Mouse (Mus musculus) stomach, embryonic 14.5 days (tissue): ENCODE data around the gene Snx30. TPM values are rescaled to one million over a fixed set of nuclear protein-coding genes. Genes with fewer than 3 reads are reported as not detected.

Experiments
- ATAC-seq: fragments of 200-750 bp; cut with Nextera tagmentation; 2 replicates; pipeline ENCODE4 v1.8.0; 2017; ENCODE audit warnings: low read depth, moderate TSS enrichment; ENCODE audit not compliant: insufficient number of reproducible peaks, insufficient read depth, low FRiP score
- H3K27ac ChIP-seq: fragments of 300-500 bp; sonication (generic); 2 replicates; pipeline ENCODE4 v1.5.1; 2014; ENCODE audit warnings: mild to moderate bottlenecking, low read length, moderate library complexity, mixed read lengths
- H3K27me3 ChIP-seq: fragments of 300-500 bp; sonication (generic); 2 replicates; pipeline ENCODE4 v1.6.1; 2014; ENCODE audit warnings: low read length, control low read depth, mixed read lengths; ENCODE audit not compliant: control insufficient read depth, insufficient read depth
- H3K36me3 ChIP-seq: fragments of 300-500 bp; sonication (generic); 2 replicates; pipeline ENCODE4 v1.6.1; 2014; ENCODE audit warnings: mild to moderate bottlenecking, control low read depth, low read length, moderate library complexity, mixed read lengths; ENCODE audit not compliant: control insufficient read depth, insufficient read depth
- H3K4me1 ChIP-seq: fragments of 300-500 bp; sonication (generic); 2 replicates; pipeline ENCODE4 v1.6.1; 2014; ENCODE audit warnings: low read length, control low read depth, mixed read lengths; ENCODE audit not compliant: control insufficient read depth, insufficient read depth
- H3K4me2 ChIP-seq: fragments of 300-500 bp; sonication (generic); replicated peaks from 2 replicates; pipeline ENCODE4 v1.6.1; 2014; ENCODE audit warnings: low read depth, low read length, control low read depth
- H3K4me3 ChIP-seq: fragments of 300-500 bp; sonication (generic); 2 replicates; pipeline ENCODE4 v1.5.1; 2014; ENCODE audit warnings: low read depth, low read length, control low read depth
- H3K9ac ChIP-seq: fragments of 300-500 bp; sonication (generic); replicated peaks from 2 replicates; pipeline ENCODE4 v1.6.1; 2014; ENCODE audit warnings: low read depth, mild to moderate bottlenecking, control low read depth, low read length, moderate library complexity, mixed read lengths
- H3K9me3 ChIP-seq: fragments of 300-500 bp; sonication (generic); 2 replicates; pipeline ENCODE4 v1.6.1; 2016; ENCODE audit warnings: low read depth, low read length, control low read depth; ENCODE audit not compliant: control insufficient read depth
- WGBS: fragments of 180-500 bp; shearing (Covaris S2); extraction: QIAGEN DNeasy Blood & Tissue Kit; methylation state at CpG from one replicate; pipeline ENCODE4 v1.1.7; 2014; 5-methylcytosine and 5-hydroxymethylcytosine counted together
- polyA plus RNA-seq: library from polyadenylated mRNA; unstranded; fragments of >200 nt; fragmentation: Nextera tagmentation; extraction: Ambion mirVana; gene quantifications from 2 replicates; pipeline ENCODE4 v1.2.1, GENCODE M21; 2014

The Snx30 gene
- polyA plus RNA-seq, 1 experiment from 2014 or later: 8.9 TPM

DNA sequence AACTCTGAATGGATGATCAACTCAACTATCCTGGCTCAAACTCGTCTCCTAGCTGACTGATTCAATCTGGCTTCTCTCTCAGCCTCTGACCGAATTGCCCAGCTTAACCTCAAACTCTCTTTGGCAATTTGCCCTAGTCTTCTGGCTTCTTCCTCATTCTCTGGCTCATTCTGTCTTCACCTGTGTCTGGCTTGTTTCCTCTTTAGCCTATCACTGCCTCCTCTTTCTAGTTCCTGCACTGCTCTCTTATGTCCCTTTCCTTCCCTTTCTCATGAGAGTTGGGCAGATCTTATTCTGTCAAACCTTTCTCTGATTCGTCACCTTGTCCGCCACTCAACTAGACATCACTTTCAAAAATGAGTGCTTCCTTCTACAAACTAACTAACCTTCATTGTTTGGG lies 16.5 kb downstream of the Snx30 start:
- Histone ChIP-seq H3K27ac (no peak overlapping the region), H3K4me2 (no peak overlapping the region)
- 73% methylated on average over 4 of the region's 4 CpGs for WGBS

GRCm38 (mm10) chr4:59823470-59823869 lies 17.8 kb downstream of the Snx30 start:
- no peak for ATAC-seq
- Histone ChIP-seq H3K27ac (no peak overlapping the region), H3K4me2 (no peak overlapping the region), H3K9ac (no peak overlapping the region), H3K36me3 (no peaks in the 10 kb centered on the region), H3K27me3 (no peaks in the 10 kb centered on the region), H3K4me1 (peaks cover 7% of the 10 kb centered on the region; the same call in 1 of the 2 replicates), H3K4me3 (no peak overlapping the region), H3K9me3 (no peaks in the 10 kb centered on the region)
- 42% methylated on average over 7 of the region's 7 CpGs for WGBS

More for the DNA sequence above, 16.5 kb downstream of the Snx30 start:
- no peak for ATAC-seq
- no peak overlapping the region for H3K9ac ChIP-seq
- peaks cover 7% of the 10 kb centered on the region; the same call in 1 of the 2 replicates for H3K4me1 ChIP-seq
- no peaks in the 10 kb centered on the region for H3K27me3 ChIP-seq
- no peaks in the 10 kb centered on the region for H3K9me3 ChIP-seq
- H3K4me3 ChIP-seq: no peak overlapping the region
- no peaks in the 10 kb centered on the region for H3K36me3 ChIP-seq

DNA sequence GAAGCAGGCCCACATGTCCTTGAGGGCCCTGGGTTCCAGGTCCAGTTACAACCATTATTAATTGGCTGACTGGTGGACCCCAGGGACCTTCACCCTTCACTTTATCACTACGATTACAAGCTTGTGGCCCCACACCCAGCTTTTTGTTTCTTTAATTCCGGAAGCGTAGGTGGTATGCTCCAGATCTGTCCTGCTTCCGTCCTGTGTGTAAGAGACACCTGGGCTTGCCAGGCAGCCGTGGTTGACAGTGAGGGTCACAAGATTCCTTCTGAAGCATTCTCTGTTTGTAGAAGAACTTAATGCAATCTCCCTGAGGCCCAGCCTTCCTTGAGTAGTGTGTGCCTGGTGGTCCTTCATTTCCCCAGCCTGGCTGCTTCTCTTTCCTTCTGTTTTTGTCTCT lies 19.2 kb downstream of the Snx30 start:
- 86% methylated on average over 5 of the region's 5 CpGs for WGBS
- Histone ChIP-seq H3K4me1 (no peaks in the 10 kb centered on the region; the same call in 1 of the 2 replicates), H3K4me3 (no peak overlapping the region), H3K4me2 (no peak overlapping the region), H3K27me3 (no peaks in the 10 kb centered on the region), H3K36me3 (no peaks in the 10 kb centered on the region), H3K9me3 (no peaks in the 10 kb centered on the region), H3K9ac (no peak overlapping the region), H3K27ac (no peak overlapping the region)
- ATAC-seq: no peak

DNA sequence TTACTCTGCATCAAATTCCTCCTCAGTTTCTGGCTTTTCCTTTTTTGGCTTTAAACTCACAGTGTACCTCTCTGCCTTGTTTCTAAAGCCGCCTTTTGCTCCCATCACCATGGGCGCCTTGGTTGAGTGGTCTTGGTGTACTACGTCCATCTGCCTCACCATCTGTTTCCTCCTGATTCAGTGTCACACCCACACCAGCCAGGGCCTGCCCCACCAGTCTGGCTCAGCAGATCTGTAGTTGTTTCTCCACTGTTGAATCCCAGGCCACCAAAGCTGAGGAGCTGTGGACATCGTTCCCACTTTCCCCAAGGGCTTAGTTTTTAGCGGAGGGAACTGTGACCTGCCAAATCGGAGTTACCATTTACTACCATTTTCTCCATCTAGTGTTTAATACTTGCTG lies 20.0 kb downstream of the Snx30 start:
- Histone ChIP-seq H3K9ac (no peak overlapping the region), H3K27ac (no peak overlapping the region), H3K36me3 (no peaks in the 10 kb centered on the region), H3K4me2 (no peak overlapping the region), H3K27me3 (no peaks in the 10 kb centered on the region), H3K9me3 (no peaks in the 10 kb centered on the region), H3K4me1 (no peaks in the 10 kb centered on the region; the same call in 1 of the 2 replicates), H3K4me3 (no peak overlapping the region)
- ATAC-seq: no peak
- 87% methylated on average over 6 of the region's 6 CpGs for WGBS

DNA sequence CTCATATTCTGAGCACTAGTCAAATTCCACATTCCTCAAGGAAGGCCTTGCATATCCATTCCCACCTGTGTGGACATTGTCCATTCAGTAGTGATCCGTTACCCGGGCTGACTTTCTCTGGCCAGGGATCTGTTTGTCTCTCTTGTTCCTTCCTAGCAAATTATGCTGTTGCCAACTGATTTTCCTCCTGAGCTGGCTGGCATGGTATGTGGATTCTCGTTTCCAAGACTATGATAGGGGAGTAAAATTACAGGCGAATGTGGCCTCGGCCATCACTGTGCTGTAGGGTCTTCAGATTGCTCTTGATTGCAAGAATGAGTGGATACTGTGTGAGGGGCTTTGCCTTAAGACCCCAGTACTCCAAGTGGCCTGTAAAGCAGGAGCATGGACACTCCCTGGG lies 20.7 kb downstream of the Snx30 start:
- no peaks in the 10 kb centered on the region for H3K9me3 ChIP-seq
- no peak overlapping the region for H3K27ac ChIP-seq
- no peak overlapping the region for H3K4me3 ChIP-seq
- no peak for ATAC-seq
- no peaks in the 10 kb centered on the region for H3K36me3 ChIP-seq
- no peak overlapping the region for H3K9ac ChIP-seq
- no peaks in the 10 kb centered on the region for H3K27me3 ChIP-seq
- H3K4me1 ChIP-seq: no peaks in the 10 kb centered on the region; the same call in 1 of the 2 replicates
- 90% methylated on average over 5 of the region's 5 CpGs for WGBS
- no peak overlapping the region for H3K4me2 ChIP-seq

- ATAC-seq: no peak
- 57% methylated on average over 4 of the region's 4 CpGs for WGBS
- no peak overlapping the region for H3K4me3 ChIP-seq
Observed at GRCm38 (mm10) chr4:59829072-59829471, 23.4 kb downstream of the Snx30 start.

DNA sequence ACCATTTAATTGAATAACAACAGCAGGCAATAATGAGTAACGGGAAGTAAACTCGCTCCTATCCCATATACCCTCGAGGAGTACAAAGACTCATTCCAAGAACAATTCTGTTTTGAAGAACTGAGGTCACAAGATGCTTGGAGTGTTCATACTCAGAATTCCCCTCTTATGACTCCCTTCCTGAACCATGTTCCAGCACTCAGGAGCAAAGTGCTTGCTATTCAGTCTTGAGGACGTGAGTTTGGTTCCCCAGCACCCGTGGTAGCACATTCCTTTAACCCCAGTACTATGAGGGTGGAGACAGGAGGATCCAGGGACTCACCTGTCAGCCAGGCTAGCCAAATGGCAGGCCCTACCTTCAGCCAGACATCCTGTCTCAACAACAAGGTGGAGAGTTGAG lies 25.4 kb downstream of the Snx30 start:
- H3K36me3 ChIP-seq: no peaks in the 10 kb centered on the region
- no peak overlapping the region for H3K9ac ChIP-seq
- no peak overlapping the region for H3K4me3 ChIP-seq
- 53% methylated on average over 5 of the region's 5 CpGs for WGBS
- no peak for ATAC-seq
- H3K9me3 ChIP-seq: no peaks in the 10 kb centered on the region
- no peak overlapping the region for H3K4me2 ChIP-seq
- no peaks in the 10 kb centered on the region for H3K4me1 ChIP-seq
- no peak overlapping the region for H3K27ac ChIP-seq
- no peaks in the 10 kb centered on the region for H3K27me3 ChIP-seq

More at GRCm38 (mm10) chr4:59829072-59829471, 23.4 kb downstream of the Snx30 start:
- Histone ChIP-seq H3K4me2 (no peak overlapping the region), H3K36me3 (no peaks in the 10 kb centered on the region), H3K4me1 (no peaks in the 10 kb centered on the region), H3K27ac (no peak overlapping the region), H3K9ac (no peak overlapping the region), H3K27me3 (no peaks in the 10 kb centered on the region), H3K9me3 (no peaks in the 10 kb centered on the region)

DNA sequence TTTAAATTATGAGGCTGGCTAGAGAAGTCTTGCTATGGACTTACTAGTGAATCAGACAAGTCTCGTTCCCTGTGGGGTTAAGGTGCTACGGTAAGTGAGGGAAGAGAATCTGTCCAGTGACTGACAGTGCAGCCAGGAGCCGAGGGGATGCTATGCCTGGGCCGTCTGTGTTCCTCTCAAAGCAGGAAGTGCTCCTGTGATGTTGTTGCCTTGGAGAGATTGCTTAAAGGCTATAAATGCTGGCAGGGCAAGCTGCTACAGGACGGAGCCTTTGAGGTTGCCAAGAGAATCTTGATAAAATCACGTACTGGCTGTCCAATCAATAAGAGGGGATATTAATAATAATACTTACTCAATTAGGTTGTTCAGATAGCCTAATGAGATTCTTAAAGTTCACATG lies 27.2 kb downstream of the Snx30 start:
- H3K9ac ChIP-seq: no peak overlapping the region
- H3K4me1 ChIP-seq: 0 out of 2 replicates have a peak, but pooled peaks cover 4% of the 10 kb centered on the region
- H3K4me2 ChIP-seq: no peak overlapping the region
- H3K9me3 ChIP-seq: no peaks in the 10 kb centered on the region
- no peak overlapping the region for H3K4me3 ChIP-seq
- no peaks in the 10 kb centered on the region for H3K36me3 ChIP-seq
- H3K27me3 ChIP-seq: no peaks in the 10 kb centered on the region
- no peak overlapping the region for H3K27ac ChIP-seq
- 55% methylated on average over 6 of the region's 6 CpGs for WGBS
- ATAC-seq: no peak

DNA sequence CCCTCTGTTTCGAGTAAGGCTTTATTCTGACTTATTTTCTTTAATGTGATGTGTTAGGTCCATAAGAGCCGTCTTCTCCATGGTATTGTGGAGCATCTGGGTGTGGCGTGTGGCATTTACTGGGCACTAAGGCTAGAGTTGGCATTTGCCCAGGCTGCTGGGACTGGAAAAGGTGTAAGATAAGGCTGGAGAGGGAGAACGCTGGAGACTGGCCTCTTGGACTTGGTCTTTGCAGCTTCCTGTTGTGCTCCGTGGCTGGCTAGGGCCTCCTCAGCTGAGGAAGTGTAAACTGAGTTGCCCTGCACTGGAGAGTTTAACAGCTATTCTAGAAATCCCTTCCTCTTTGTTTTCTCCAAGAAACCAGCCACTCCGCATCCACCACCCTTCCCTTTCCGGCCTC lies 32.0 kb downstream of the Snx30 start:
- Histone ChIP-seq H3K36me3 (no peaks in the 10 kb centered on the region), H3K27me3 (no peaks in the 10 kb centered on the region), H3K4me3 (no peak overlapping the region), H3K4me2 (no peak overlapping the region), H3K9me3 (no peaks in the 10 kb centered on the region), H3K4me1 (0 out of 2 replicates have a peak, but pooled peaks cover 5% of the 10 kb centered on the region), H3K27ac (no peak overlapping the region), H3K9ac (no peak overlapping the region)
- 66% methylated on average over 7 of the region's 7 CpGs for WGBS
- no peak for ATAC-seq
